Mouse (Mus musculus): ENCODE results near the gene Fam78a.
A peak's percentile ranks its signal among the peaks of the same experiment; 100 is the strongest.

Fam78a gene

GRCm38 (mm10) chr2:32084111-32084871, at the start of gene Fam78a:
Fam78a (minus strand) TSS chr2:32084857.
- peak; percentile 54 for DNase-seq (ENCODE audit: low spot score)

GRCm38 (mm10) chr2:32134039-32134438, 49.4 kb upstream of the Fam78a start:
- peak; percentile 73 for DNase-seq (ENCODE audit: low spot score)

- DNase-seq (ENCODE audit: low spot score), result peak; percentile 86
Observed at GRCm38 (mm10) chr2:32132567-32132992, 47.9 kb upstream of the Fam78a start.

GRCm38 (mm10) chr2:32131866-32132566, 47.4 kb upstream of the Fam78a start:
- DNase-seq (ENCODE audit: low spot score), result no peak

- DNase-seq (ENCODE audit: low spot score), result no peak
Observed at GRCm38 (mm10) chr2:32131205-32131834, 46.7 kb upstream of the Fam78a start.

- no peak for DNase-seq (ENCODE audit: low spot score)
Observed at GRCm38 (mm10) chr2:32130435-32130834, 45.8 kb upstream of the Fam78a start.

- DNase-seq (ENCODE audit: low spot score), result no peak
Observed at GRCm38 (mm10) chr2:32129383-32130074, 44.9 kb upstream of the Fam78a start.

- DNase-seq (ENCODE audit: low spot score), result no peak
Observed at GRCm38 (mm10) chr2:32128536-32128841, 43.8 kb upstream of the Fam78a start.

GRCm38 (mm10) chr2:32127653-32128535, 43.2 kb upstream of the Fam78a start:
- DNase-seq (ENCODE audit: low spot score), result peak; percentile 81

- DNase-seq (ENCODE audit: low spot score), result no peak
Observed at GRCm38 (mm10) chr2:32121785-32122184, 37.1 kb upstream of the Fam78a start.

- DNase-seq (ENCODE audit: low spot score), result no peak
Observed at GRCm38 (mm10) chr2:32121150-32121549, 36.5 kb upstream of the Fam78a start.

GRCm38 (mm10) chr2:32119802-32120750, 35.4 kb upstream of the Fam78a start:
- DNase-seq (ENCODE audit: low spot score), result no peak

- DNase-seq (ENCODE audit: low spot score), result no peak
Observed at GRCm38 (mm10) chr2:32115851-32116268, 31.2 kb upstream of the Fam78a start.

GRCm38 (mm10) chr2:32112548-32112947, 27.9 kb upstream of the Fam78a start:
- no peak for DNase-seq (ENCODE audit: low spot score)

GRCm38 (mm10) chr2:32111268-32111667, 26.6 kb upstream of the Fam78a start:
- no peak for DNase-seq (ENCODE audit: low spot score)

- no peak for DNase-seq (ENCODE audit: low spot score)
Observed at GRCm38 (mm10) chr2:32105930-32106329, 21.3 kb upstream of the Fam78a start.

GRCm38 (mm10) chr2:32105117-32105913, 20.7 kb upstream of the Fam78a start:
- DNase-seq (ENCODE audit: low spot score), result no peak

- no peak for DNase-seq (ENCODE audit: low spot score)
Observed at GRCm38 (mm10) chr2:32104122-32104521, 19.5 kb upstream of the Fam78a start.

GRCm38 (mm10) chr2:32103557-32103956, 18.9 kb upstream of the Fam78a start:
- DNase-seq (ENCODE audit: low spot score), result no peak
